Mouse (Mus musculus) ES-Bruce4 (cell line): ENCODE measurements around the gene Vmn1r4. TPM values are rescaled to one million over a fixed set of nuclear protein-coding genes. Genes with fewer than 3 reads are reported as not detected.

Experiments
- H3K27ac ChIP-seq: 2 replicates; pipeline ENCODE4 v1.5.1; 2012; ENCODE audit warnings: low read length, inconsistent platforms; ENCODE audit not compliant: insufficient read depth
- H3K27me3 ChIP-seq: 2 replicates; pipeline ENCODE4 v1.6.1; 2012; ENCODE audit warnings: mild to moderate bottlenecking, low read length, inconsistent platforms; ENCODE audit not compliant: control insufficient read depth, poor library complexity, insufficient read depth, severe bottlenecking
- H3K36me3 ChIP-seq: 2 replicates; pipeline ENCODE4 v1.6.1; 2012; ENCODE audit warnings: inconsistent platforms, mild to moderate bottlenecking, low read length, moderate library complexity; ENCODE audit not compliant: control insufficient read depth, poor library complexity, insufficient read depth, severe bottlenecking
- H3K4me1 ChIP-seq: one replicate; pipeline ENCODE4 v1.8.1; 2011; ENCODE audit warnings: low read length; ENCODE audit not compliant: control insufficient read depth, insufficient read depth
- H3K4me3 ChIP-seq: 2 replicates; pipeline ENCODE4 v1.5.1; 2011; ENCODE audit warnings: low read depth, mild to moderate bottlenecking, low read length
- H3K9ac ChIP-seq: 2 replicates; pipeline ENCODE4 v1.6.1; 2012; ENCODE audit warnings: low read depth, mild to moderate bottlenecking, inconsistent platforms; ENCODE audit not compliant: poor library complexity, severe bottlenecking
- H3K9me3 ChIP-seq: replicated peaks from 2 replicates; pipeline ENCODE4 v1.6.1; 2012; ENCODE audit warnings: mild to moderate bottlenecking, low read length, inconsistent platforms; ENCODE audit not compliant: control insufficient read depth, poor library complexity, insufficient read depth, severe bottlenecking
- CTCF ChIP-seq: IDR thresholded peaks from one replicate; pipeline ENCODE4 v1.8.1; 2011; ENCODE audit warnings: low read depth, low read length
- EP300 ChIP-seq: IDR thresholded peaks from 2 replicates; pipeline ENCODE4 v1.6.1; 2011; ENCODE audit warnings: low read depth, low read length; ENCODE audit not compliant: insufficient read depth
- POLR2A ChIP-seq: IDR thresholded peaks from one replicate; pipeline ENCODE4 v1.8.1; 2011; ENCODE audit warnings: low read length; ENCODE audit not compliant: insufficient read depth
- polyA plus RNA-seq: library from polyadenylated mRNA; stranded (reverse); fragments of >200 nt; gene quantifications from 2 replicates; pipeline ENCODE4 v1.2.4, GENCODE M21; 2011; ENCODE audit warnings: low read depth; ENCODE audit not compliant: missing spikeins, insufficient read depth, insufficient read length

Gene Vmn1r4
- polyA plus RNA-seq, 1 experiment: 0.78 TPM

DNA sequence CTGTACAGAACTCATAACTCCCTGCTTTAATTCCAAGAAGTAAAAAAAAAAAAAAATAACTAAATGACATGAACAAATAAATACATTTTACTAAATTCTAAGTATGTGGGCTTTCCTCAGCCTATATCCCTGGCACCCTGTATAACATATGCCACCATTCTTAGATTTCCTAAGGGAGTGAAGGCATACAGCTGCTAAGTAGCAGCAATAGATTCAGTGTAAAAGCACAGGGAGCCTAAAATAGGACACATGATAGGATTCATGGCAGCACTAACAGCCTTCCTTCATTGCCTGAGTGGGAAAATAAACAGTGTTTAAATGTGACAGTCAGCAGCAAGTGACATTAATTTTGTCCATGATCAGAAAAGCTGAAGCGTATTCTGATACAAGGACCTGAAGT, 19.5 kb upstream of the Vmn1r4 start:
- Histone ChIP-seq H3K27me3 (no peaks in the 10 kb centered on the region), H3K36me3 (no peaks in the 10 kb centered on the region), H3K27ac (no peak overlapping the region), H3K4me1 (peaks cover 4% of the 10 kb centered on the region), H3K9me3 (no peaks in the 10 kb centered on the region), H3K9ac (no peak overlapping the region), H3K4me3 (no peak overlapping the region)
- TF ChIP-seq CTCF (no peak), EP300 (no peak), POLR2A (no peak)

GRCm38 (mm10) chr6:56904982-56905381, 18.8 kb upstream of the Vmn1r4 start:
- TF ChIP-seq EP300 (no peak), CTCF (no peak), POLR2A (no peak)
- Histone ChIP-seq H3K27ac (no peak overlapping the region), H3K4me1 (peaks cover 4% of the 10 kb centered on the region), H3K27me3 (no peaks in the 10 kb centered on the region), H3K36me3 (no peaks in the 10 kb centered on the region), H3K9me3 (no peaks in the 10 kb centered on the region), H3K4me3 (no peak overlapping the region), H3K9ac (no peak overlapping the region)

- Histone ChIP-seq H3K4me1 (peaks cover 4% of the 10 kb centered on the region), H3K27me3 (no peaks in the 10 kb centered on the region), H3K9ac (no peak overlapping the region), H3K4me3 (no peak overlapping the region), H3K27ac (no peak overlapping the region), H3K9me3 (no peaks in the 10 kb centered on the region), H3K36me3 (no peaks in the 10 kb centered on the region)
- TF ChIP-seq POLR2A (no peak), CTCF (no peak), EP300 (no peak)
Measured at GRCm38 (mm10) chr6:56905486-56905885, 18.3 kb upstream of the Vmn1r4 start.

DNA sequence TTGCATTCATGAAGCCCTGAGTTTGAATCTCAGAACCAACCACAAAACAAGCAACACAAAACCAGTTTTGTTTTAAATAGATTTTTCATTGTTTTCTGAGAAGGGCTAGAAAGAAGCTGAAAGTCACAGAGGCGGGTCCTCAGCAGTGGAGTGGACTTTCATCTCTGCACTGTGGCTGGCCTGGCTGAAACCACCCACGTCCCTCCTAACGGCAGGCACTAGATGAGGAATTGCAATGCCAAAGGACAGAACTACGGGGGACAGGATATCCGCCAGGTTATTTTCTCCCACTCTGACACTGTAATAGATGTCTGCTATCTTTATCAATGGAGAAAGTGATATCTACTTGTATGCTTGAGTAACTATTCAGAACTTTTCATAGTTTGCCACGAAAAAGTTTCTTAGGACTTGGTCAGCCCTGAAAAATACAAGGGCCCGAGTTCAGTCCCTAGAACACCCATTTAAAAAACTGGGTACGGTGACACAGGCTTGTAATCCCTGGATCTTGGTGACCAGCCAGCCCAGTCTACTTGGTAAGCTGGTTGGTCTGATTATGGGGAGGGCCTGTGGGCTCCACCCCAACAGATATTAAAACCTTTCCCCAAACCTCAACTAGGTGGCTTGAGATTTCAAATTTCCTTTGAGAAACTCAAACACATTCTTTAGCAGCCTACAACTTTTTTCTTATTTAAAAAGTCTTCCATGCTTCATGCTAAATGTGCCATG, 17.5 kb upstream of the Vmn1r4 start:
- no peak overlapping the region for H3K9ac ChIP-seq
- H3K4me3 ChIP-seq: no peak overlapping the region
- TF ChIP-seq POLR2A (no peak), CTCF (no peak), EP300 (no peak)
- H3K27me3 ChIP-seq: no peaks in the 10 kb centered on the region
- no peaks in the 10 kb centered on the region for H3K9me3 ChIP-seq
- no peaks in the 10 kb centered on the region for H3K36me3 ChIP-seq
- peaks cover 4% of the 10 kb centered on the region for H3K4me1 ChIP-seq
- no peak overlapping the region for H3K27ac ChIP-seq

- no peak overlapping the region for H3K9ac ChIP-seq
- no peaks in the 10 kb centered on the region for H3K27me3 ChIP-seq
- no peaks in the 10 kb centered on the region for H3K9me3 ChIP-seq
- no peak overlapping the region for H3K27ac ChIP-seq
- H3K36me3 ChIP-seq: no peaks in the 10 kb centered on the region
- H3K4me3 ChIP-seq: no peak overlapping the region
- peaks cover 2% of the 10 kb centered on the region for H3K4me1 ChIP-seq
- TF ChIP-seq POLR2A: no peak
- no peak for TF ChIP-seq EP300
- TF ChIP-seq CTCF: no peak
Measured at GRCm38 (mm10) chr6:56907973-56908372, 15.8 kb upstream of the Vmn1r4 start.

DNA sequence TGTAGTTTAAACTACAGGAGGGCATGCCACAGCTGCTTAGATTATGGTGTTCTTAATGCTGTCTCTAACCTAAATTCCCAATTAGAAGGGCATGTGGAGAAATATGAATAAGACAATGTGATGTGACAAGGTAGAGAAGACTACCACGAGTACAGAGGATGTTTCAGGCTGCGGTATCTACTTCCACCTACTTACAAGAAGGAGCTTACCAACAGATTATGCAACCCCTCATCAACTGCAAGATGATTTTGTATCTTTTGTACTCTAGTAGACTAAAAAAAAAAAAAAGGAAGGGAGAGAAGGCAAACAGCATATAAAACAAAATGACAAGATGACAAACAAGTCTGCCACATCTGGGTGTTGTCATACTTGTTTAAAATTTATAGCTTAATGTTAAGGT, 15.4 kb upstream of the Vmn1r4 start:
- no peak for TF ChIP-seq EP300
- TF ChIP-seq CTCF: no peak
- TF ChIP-seq POLR2A: no peak
- H3K36me3 ChIP-seq: no peaks in the 10 kb centered on the region
- no peak overlapping the region for H3K4me3 ChIP-seq
- H3K4me1 ChIP-seq: no peaks in the 10 kb centered on the region
- H3K27me3 ChIP-seq: no peaks in the 10 kb centered on the region
- H3K9ac ChIP-seq: no peak overlapping the region
- no peak overlapping the region for H3K27ac ChIP-seq
- H3K9me3 ChIP-seq: no peaks in the 10 kb centered on the region
